Mouse (Mus musculus): ENCODE results near the gene Sh3bp5. TPM values are rescaled to one million over a fixed set of nuclear protein-coding genes. Genes with fewer than 3 reads are reported as not detected.

The Sh3bp5 gene
- total RNA-seq, 1 experiment from 2014 or later, result 14.3 TPM

DNA sequence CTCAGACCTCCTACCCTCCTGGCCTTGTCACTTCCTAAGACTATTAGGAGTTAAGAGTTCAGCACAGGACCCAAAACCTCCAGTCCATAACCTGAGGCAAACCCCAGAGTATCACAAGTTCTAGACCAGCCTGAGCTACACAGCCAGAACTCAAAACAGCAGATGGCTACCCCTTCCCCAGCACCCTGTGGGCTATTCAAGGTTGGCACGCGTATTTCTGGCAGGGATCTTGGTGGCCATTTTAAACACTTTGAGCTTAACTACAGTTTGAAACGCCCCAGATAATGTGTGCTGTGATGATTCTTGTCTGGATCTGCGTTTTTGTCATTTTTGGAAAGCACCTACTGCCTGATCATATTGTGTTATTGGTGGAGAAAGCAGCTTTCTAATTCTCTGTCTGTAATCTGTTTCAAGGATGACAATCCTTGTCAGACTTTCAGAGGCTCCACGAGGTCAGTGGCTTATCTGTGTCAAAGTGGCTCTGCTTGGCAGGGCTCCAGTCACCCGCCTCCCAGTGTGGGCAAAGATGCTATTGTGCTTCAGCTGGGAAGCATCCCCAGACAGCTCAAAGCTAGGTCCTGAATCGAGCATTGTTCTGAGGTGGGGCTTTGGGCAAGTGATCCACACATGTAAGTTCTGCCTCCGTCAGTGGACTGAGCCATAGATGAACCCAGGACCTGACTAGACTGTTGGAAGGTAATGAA, 2.1 kb upstream of the Sh3bp5 start:
- ATAC-seq (replicated peaks in 1 of 2; ENCODE audit: insufficient read depth in 1 of 2, low FRiP score in 2 of 2, low TSS enrichment in 1 of 2, low read depth in 1 of 2, poor library complexity in 2 of 2, severe bottlenecking in 2 of 2), result no peak

DNA sequence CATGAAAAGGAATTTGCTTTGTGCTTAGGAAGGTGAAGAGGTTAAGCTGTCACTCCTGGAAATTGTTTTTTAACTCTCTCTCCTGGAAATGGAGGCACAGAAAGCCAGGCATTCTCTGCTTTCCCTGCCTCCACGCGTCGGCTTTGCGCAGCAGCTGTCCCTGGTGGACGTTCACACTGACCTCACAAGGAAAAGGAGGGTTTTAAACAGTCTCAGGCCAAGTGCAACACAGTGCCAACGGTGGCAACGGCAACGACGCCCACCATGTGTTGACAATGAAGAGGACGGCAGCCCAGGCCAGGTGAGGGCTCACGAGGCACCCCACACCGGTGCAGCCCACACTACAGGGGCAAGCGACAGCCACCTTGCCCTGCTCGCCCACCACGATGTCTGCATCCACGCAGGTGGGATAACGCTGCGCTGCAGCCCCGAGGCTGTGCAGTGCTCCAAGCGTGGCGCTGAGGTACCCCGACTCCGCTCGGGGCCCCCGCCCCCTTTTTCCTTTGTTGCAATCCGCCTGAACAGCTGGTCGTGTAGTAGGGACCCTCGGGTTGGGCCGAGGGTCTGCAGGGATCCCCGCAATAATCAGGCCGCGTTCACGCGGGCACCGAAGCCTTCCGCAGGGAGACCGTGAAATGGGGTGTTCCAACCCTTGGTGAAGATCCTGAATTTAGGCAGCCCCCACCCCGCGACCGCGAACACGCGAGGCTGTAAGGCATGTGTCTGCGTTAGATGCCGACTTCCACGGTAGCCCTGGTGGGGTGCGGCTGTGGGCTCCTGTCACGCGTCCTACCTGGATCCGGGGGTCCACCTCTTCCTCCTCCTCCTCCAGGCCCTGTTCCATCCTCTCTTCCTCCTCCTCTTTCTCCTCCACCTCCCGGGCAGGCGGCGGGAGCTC, 611 bp downstream of the Sh3bp5 start:
- no peak for ATAC-seq (replicated peaks in 1 of 2; ENCODE audit: insufficient read depth in 1 of 2, low FRiP score in 2 of 2, low TSS enrichment in 1 of 2, low read depth in 1 of 2, poor library complexity in 2 of 2, severe bottlenecking in 2 of 2)

DNA sequence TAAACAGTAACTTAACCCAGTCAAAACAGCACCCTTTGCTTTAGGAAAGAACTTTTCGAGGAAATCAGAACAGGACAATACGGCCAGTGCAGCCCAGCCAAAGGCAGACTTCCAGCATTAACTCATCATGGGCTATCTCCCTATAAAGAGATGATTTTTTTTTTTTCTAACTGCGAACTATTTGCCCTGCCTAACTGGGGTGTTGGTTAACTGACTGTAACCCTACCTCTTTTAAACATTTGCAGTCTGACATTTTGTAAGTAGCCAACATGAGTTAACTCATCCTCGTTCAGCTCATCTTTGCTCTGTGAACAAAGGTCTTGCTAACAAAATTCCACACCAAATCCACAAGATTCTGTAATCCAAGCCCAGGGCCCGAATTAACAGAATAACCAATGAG, 1.5 kb downstream of the Sh3bp5 start:
- ATAC-seq (replicated peaks in 1 of 2; ENCODE audit: insufficient read depth in 1 of 2, low FRiP score in 2 of 2, low TSS enrichment in 1 of 2, low read depth in 1 of 2, poor library complexity in 2 of 2, severe bottlenecking in 2 of 2), result no peak

DNA sequence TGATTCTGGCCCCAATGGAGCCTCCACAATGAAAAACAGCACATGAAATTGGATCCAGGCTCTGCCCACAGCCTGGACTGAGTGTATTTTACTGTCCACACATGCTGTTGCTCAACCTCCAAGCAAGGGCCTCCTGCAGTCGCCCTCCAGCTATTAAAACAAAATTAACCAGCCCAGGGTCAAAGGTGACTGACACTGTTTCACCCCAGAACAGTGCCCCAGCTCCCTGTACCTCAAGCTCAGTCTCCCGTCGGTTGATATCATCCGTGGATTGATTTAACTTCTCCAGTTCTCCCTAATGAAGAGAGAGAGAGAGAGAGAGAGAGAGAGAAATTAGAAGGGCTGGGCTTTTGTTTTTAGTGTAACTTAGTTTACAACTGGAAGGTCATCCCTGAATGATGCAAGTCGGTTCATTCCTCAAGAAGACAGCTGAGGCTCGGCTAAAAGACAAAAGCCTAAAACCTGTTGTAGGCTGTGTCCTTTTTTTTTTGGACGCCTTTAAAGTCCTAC, 2.0 kb downstream of the Sh3bp5 start:
- no peak for ATAC-seq (replicated peaks in 1 of 2; ENCODE audit: insufficient read depth in 1 of 2, low FRiP score in 2 of 2, low TSS enrichment in 1 of 2, low read depth in 1 of 2, poor library complexity in 2 of 2, severe bottlenecking in 2 of 2)

DNA sequence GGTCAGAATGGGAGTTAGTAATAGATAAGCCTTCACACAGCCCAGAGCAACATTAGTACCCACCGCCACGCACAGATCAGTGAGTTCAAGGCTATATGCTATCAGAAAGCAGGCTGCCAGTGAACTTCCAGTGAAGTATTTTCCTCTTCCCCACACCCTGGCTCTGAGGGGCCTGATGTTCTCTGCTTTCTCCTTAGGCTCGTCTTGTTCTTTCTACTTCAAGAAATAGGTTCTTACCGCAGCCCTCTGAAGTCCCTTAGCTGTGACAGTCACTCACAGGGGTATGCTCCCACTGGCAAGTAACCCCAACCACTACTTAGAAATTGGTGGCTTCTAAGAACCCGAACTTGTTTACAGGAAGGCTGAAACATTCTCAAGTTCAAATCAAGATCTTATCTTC, 2.8 kb downstream of the Sh3bp5 start:
- ATAC-seq (replicated peaks in 1 of 2; ENCODE audit: insufficient read depth in 1 of 2, low FRiP score in 2 of 2, low TSS enrichment in 1 of 2, low read depth in 1 of 2, poor library complexity in 2 of 2, severe bottlenecking in 2 of 2), result no peak

DNA sequence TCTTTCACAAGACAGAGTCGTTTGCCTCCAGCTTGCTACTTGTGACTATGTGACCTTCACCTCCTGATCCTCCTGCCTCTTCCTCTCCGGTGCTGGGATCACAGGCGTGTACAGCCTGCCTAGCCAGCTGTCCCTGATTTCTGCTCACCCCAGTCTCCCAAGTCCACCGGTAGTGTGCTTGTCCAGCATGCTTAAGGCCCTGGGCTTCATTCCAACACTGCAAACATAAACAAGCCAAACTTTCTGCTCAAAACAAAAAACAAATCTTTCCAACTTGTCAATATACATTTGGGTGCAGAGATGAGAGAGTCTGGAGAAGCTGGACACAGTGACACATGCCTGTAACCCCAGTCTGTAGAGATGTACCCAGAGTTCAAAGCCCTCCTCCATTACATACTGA, 3.5 kb downstream of the Sh3bp5 start:
- ATAC-seq (replicated peaks in 1 of 2; ENCODE audit: insufficient read depth in 1 of 2, low FRiP score in 2 of 2, low TSS enrichment in 1 of 2, low read depth in 1 of 2, poor library complexity in 2 of 2, severe bottlenecking in 2 of 2), result no peak

DNA sequence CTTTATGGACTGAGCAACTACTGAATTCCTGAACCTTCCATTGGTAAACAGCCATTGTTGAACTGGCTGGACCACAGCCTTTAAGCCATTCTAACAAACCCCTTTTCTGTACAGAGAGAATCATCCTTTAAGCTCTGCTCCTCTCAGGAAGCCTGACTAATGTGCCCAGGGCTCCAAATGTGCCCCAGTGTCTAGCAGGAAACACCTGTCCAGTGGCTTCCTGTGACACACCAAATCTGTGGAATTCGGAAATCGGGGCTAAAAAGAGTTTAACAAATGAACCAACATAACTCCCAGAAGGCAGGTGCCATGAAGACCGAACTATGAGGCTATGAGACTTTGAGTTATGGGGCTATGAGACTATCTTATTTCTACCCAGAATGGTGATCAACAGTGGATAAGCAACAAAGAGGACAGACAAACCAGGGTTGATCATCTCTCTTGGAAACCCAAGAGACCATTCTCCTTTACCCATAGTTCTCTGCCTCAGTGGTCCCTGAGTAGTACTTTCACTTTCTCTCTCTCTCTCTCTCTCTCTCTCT, 4.0 kb downstream of the Sh3bp5 start:
- ATAC-seq (replicated peaks in 1 of 2; ENCODE audit: insufficient read depth in 1 of 2, low FRiP score in 2 of 2, low TSS enrichment in 1 of 2, low read depth in 1 of 2, poor library complexity in 2 of 2, severe bottlenecking in 2 of 2), result peak; percentile 56 to 57

DNA sequence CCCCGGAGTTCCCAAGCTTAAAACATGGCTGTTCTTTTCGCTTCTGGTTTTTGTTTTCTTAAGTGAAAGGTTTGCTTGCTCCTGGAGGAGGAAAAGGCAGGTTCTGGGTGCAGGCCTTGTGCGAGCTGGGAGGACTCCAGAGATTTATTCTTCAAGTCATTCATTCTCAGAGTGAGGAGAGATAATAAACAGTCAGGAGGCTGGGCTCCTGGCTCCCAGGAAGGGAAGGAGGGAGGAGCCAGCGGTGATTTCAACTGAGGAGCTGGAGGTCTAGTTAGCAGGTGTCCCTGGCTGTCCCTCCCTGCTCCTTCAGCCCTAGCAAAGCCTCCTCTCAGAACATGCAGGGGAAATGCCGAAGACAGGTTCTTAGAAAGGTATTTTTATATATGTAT, 6.9 kb downstream of the Sh3bp5 start:
- ATAC-seq (replicated peaks in 1 of 2; ENCODE audit: insufficient read depth in 1 of 2, low FRiP score in 2 of 2, low TSS enrichment in 1 of 2, low read depth in 1 of 2, poor library complexity in 2 of 2, severe bottlenecking in 2 of 2), result no peak

DNA sequence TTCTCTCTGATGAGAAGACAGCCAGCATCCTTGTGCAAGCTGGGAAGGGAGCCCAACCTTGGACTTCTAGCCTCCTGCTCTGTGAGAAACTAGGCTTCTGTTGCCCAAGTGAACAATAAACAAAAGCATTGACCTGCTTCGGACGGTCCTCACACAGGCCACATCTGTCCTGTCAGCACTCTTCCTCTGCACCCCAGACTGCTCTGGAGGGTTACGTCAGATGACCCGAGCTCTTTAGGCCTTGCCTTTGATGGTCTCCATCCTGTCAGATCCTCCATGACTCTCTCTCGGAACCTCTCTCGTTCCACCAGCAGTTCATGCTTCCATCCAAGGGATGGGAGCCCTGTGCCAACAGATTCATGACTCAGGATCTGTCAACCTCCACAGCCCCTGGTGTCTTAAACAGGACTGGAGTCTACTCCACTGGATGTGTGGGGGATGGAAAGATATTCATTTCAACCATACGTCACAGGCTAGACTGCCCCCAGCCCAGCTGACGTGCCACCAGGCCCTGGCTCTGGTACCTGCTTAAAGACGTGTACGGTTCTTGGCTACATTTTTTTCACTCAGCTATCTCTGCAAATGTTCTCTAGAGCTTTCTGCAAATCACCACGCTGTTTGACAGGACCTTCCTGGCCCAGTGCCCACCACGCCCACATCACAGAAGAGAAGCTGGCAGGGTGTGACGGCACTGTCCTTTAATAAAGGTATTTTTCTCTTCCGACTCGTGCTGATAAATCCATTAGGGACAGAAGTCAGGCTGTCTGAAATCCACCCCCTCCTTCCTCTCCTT, 7.5 kb downstream of the Sh3bp5 start:
- ATAC-seq (replicated peaks in 1 of 2; ENCODE audit: insufficient read depth in 1 of 2, low FRiP score in 2 of 2, low TSS enrichment in 1 of 2, low read depth in 1 of 2, poor library complexity in 2 of 2, severe bottlenecking in 2 of 2), result no peak

DNA sequence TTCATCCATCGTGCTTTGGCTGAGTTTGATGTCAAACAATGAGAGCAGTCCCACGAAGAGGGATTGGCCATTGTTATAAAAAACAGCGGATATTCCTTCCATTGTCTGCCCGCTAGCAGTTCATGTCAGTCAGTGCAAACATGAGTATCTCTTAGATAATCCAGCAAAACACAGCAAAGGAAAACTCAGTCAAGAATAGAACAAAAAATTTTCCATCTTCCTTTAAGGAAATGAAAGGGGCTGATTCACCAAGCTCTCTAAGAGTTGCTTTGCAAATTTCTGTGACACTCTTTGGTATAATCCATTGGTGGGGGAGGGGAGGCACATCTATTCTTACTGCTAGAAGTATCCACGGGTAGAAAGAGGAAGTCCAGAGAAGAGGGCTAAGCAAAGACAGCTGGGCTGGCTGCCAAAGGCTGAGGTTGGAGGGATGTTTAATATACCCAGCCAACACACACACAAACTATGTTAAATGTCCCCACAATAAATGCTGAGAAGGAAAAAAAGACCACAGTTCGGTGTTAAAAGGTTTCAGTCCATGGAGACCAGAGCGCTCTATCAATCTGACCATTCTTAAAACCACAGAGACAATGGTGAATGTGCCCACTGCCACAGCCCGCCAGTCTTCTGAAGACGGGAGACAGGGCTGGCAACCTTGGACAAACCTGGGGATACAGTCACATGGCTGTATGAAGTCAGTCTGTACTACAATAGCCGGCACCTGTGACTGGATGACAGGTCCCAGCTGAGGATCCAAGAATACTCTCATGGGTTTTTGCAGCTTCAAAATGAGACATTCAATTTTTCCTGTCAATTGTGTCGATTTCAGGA, 12.7 kb downstream of the Sh3bp5 start:
- ATAC-seq (replicated peaks in 1 of 2; ENCODE audit: insufficient read depth in 1 of 2, low FRiP score in 2 of 2, low TSS enrichment in 1 of 2, low read depth in 1 of 2, poor library complexity in 2 of 2, severe bottlenecking in 2 of 2), result peak; percentile 83 to 88

DNA sequence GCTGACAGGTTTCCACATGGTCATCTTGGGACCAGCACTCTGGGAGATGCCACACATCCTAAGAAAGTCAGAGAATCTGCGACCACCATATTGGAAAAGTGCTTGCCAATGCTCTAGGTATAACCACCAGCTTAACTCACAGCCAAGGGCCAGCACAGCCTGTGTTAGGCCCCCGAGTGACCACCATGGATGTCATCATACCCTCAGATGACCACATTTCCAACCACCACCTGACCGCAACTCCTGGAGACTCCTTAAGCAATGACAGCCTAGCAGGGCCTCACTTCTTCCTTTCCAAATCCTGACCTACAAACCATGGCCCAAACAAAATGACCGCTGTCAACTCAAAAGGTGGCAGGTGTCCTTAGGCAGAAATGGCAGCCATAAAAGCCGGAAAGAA, 13.5 kb downstream of the Sh3bp5 start:
- ATAC-seq (replicated peaks in 1 of 2; ENCODE audit: insufficient read depth in 1 of 2, low FRiP score in 2 of 2, low TSS enrichment in 1 of 2, low read depth in 1 of 2, poor library complexity in 2 of 2, severe bottlenecking in 2 of 2), result peak in 1 of 2 experiments; percentile 52; a peak in 1 of 4 replicates

DNA sequence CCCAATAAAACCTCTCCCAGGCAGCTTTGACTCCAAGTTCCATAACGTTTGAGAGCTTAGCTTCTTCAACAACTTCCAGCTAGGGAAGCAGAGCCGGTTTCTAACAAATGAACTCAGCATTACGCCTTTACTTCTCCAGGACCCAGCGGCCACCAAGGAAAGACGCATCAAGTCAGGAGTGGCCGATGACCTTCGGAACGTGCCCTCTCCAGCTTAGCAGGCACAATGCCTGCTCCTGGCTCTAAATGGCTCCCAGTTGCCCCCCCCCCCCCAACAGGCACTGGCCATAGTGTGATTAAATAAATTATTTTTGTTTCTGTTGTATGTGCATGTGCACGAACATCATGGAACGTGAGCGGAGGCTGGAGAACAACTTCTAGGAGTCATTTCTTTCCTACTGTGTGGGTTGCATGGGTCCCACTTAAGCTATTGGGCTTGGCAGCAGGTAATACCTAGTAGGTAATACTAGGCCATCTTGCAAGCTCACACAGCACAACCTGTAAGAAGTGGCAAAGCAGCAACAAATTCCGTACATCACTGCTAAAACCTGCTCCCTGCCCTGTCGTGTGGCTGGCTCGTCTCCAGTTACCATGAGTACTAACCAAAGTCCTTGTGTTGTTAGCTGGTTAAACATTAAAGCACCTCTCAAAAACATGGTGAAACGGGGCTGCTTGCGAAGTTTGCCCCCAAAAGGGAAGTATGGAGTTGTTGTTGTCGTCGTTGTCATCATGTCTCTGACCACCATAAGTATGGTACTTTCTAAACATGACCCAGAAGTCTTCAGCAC, 14.2 kb downstream of the Sh3bp5 start:
- ATAC-seq (replicated peaks in 1 of 2; ENCODE audit: insufficient read depth in 1 of 2, low FRiP score in 2 of 2, low TSS enrichment in 1 of 2, low read depth in 1 of 2, poor library complexity in 2 of 2, severe bottlenecking in 2 of 2), result no peak

DNA sequence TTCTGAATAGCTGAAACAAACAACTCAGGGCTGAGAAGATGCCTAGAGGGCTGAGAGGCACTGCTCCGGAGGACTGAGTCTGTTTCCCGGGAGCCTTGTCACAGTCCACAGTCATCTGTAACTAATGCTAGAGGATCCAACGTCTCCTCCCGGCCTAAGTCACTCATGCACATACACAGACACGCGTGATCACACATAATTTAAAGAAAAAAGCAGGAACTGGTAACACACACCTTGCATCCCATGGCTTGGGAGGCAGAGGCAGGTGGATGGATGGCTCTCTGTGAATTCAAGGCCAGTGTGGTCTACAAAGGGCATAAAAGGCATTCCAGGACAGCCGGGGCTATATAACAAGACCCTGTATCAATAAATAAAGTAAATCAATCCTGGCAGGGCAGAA, 14.9 kb downstream of the Sh3bp5 start:
- ATAC-seq (replicated peaks in 1 of 2; ENCODE audit: insufficient read depth in 1 of 2, low FRiP score in 2 of 2, low TSS enrichment in 1 of 2, low read depth in 1 of 2, poor library complexity in 2 of 2, severe bottlenecking in 2 of 2), result no peak

DNA sequence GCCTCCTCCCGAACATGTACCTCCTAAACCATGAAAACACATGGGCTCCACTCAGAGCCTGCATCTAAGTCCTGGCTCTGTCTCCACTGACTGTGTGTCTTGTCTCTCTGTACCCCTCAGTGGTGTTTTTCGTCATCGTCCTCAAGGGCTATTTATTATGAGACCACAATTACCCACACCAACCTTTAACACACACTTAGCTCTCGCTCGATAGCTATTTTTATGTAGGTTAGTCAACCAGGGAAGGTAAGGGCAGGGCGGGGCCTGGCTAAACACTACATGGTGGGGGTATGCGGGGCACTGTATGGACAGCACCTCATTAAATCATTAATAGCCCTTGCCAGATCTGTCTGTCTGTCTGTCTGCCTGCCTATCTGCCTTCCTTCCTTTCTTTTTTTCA, 15.3 kb downstream of the Sh3bp5 start:
- ATAC-seq (replicated peaks in 1 of 2; ENCODE audit: insufficient read depth in 1 of 2, low FRiP score in 2 of 2, low TSS enrichment in 1 of 2, low read depth in 1 of 2, poor library complexity in 2 of 2, severe bottlenecking in 2 of 2), result no peak

DNA sequence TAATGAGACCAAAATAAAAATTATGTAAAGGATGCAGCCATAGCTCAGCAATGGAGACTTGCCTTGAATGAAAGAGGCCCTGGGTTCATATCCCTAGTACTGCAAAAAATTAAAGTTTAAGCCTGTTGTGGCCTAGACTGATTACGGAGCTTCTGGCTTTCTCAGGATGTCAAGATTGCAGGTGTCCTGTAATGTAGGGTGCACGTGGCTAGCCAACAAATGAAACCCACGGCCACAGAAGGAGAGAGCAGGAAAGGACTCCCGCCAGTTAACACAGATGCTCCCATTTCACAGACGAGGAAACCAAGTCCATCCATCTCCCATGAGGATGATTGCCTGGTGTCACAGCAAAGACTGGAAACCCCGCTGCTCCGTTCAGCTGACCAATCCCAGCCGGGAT, 15.7 kb downstream of the Sh3bp5 start:
- ATAC-seq (replicated peaks in 1 of 2; ENCODE audit: insufficient read depth in 1 of 2, low FRiP score in 2 of 2, low TSS enrichment in 1 of 2, low read depth in 1 of 2, poor library complexity in 2 of 2, severe bottlenecking in 2 of 2), result no peak

DNA sequence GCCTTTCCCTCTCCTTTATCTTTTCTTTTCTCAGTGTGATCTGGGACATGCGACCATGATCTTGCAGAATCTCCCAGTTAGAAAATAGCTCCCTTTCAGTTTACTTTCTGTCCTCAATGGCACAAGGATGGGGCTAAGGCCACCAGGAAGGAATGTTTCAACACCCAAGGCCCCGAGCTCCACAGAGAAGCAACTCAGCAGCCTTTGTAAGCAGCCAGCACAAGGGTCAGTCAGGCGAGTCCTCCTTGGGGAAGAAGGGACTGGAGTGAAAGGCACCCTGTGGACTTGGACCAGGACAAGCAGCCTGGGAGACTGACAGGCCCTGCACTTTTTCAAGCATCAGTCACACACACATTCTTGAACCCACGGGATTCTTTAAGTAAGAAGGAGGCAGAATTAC, 16.6 kb downstream of the Sh3bp5 start:
- no peak for ATAC-seq (replicated peaks in 1 of 2; ENCODE audit: insufficient read depth in 1 of 2, low FRiP score in 2 of 2, low TSS enrichment in 1 of 2, low read depth in 1 of 2, poor library complexity in 2 of 2, severe bottlenecking in 2 of 2)

Measured in hematopoietic stem cell, adult 5-6 weeks (primary cell).